Mouse (Mus musculus) olfactory bulb, adult 2 months (tissue): ENCODE results near the gene Rnpepl1. TPM values are rescaled to one million over a fixed set of nuclear protein-coding genes. Genes with fewer than 3 reads are reported as not detected.
"Not testable (repeated sequence)": the region's sequence is repeated elsewhere in the genome, so short reads cannot be mapped to it uniquely, and the experiment has no call there.

Source experiments
- H3K27ac ChIP-seq: fragments of 200-500 bp; 2 replicates; pipeline ENCODE4 v1.5.1; 2012; ENCODE audit warnings: low read depth, low read length; ENCODE audit not compliant: insufficient read depth
- H3K4me1 ChIP-seq: fragments of 200-500 bp; 2 replicates; pipeline ENCODE4 v1.6.1; 2012; ENCODE audit warnings: low read length; ENCODE audit not compliant: control insufficient read depth, insufficient read depth
- H3K4me3 ChIP-seq: fragments of 200-500 bp; 2 replicates; pipeline ENCODE4 v1.5.1; 2012; ENCODE audit warnings: mild to moderate bottlenecking, low read depth, low read length, moderate library complexity; ENCODE audit not compliant: insufficient read depth
- CTCF ChIP-seq: fragments of 200-500 bp; IDR thresholded peaks from 2 replicates; pipeline ENCODE4 v1.5.1; 2012; ENCODE audit warnings: low read depth, mild to moderate bottlenecking, low read length, moderate library complexity; ENCODE audit not compliant: insufficient read depth
- POLR2A ChIP-seq: fragments of 200-500 bp; IDR thresholded peaks from 2 replicates; pipeline ENCODE4 v1.6.1; 2012; ENCODE audit warnings: mild to moderate bottlenecking, low read depth, low read length, moderate library complexity; ENCODE audit not compliant: insufficient read depth
- WGBS: fragments of 180-500 bp; shearing (Covaris S2); methylation state at CpG from one replicate; pipeline ENCODE4 v1.1.7; 2018; 5-methylcytosine and 5-hydroxymethylcytosine counted together
- polyA plus RNA-seq: library from polyadenylated mRNA; stranded (reverse); fragments of >200 nt; gene quantifications from 2 replicates; pipeline ENCODE4 v1.2.4, GENCODE M21; 2012; ENCODE audit warnings: low replicate concordance; ENCODE audit not compliant: missing spikeins, insufficient read depth, insufficient read length

Gene Rnpepl1
- polyA plus RNA-seq, 1 experiment: not detected

GRCm38 (mm10) chr1:92947966-92948365, 37.4 kb downstream of the Rnpepl1 start:
- Histone ChIP-seq H3K27ac (no peak overlapping the region), H3K4me1 (no peaks in the 10 kb centered on the region), H3K4me3 (no peak overlapping the region)
- 95% methylated on average over 3 of the region's 3 CpGs for WGBS
- TF ChIP-seq CTCF: no peak
- no peak for TF ChIP-seq POLR2A

- 57% methylated on average over 6 of the region's 6 CpGs for WGBS
- Histone ChIP-seq H3K4me1 (no peaks in the 10 kb centered on the region), H3K4me3 (no peak overlapping the region), H3K27ac (no peak overlapping the region)
- TF ChIP-seq CTCF (no peak), POLR2A (no peak)
These were observed 38.8 kb downstream of the Rnpepl1 start for GRCm38 (mm10) chr1:92949426-92949825.

DNA sequence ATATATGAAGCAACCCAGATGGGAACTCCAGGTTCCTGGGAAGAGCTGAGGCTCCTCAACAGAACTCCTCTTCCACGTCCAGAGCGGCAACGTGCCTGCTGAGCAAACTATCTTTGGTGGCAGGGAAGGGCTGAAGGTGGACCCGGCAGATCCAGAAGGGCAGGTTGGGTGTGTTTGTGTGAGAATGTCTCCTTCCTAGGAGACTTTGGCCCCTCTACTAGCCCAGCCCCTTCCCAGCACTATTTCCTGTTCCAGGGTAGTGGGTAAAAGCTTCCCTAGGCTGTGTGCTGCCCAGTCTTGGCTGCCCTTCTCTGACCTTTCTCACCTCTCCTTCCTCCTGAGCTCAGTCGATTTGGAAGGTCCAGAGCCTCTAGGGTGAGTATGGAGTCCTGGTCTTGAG, 40.0 kb downstream of the Rnpepl1 start, which contains the start of gene Gpr35:
Gene Gpr35, plus strand, starts transcription at position 259 of the 400 bp plus-strand sequence.
- 79% methylated on average over 5 of the region's 5 CpGs for WGBS
- no peak for TF ChIP-seq POLR2A
- no peak for TF ChIP-seq CTCF
- no peaks in the 10 kb centered on the region for H3K4me1 ChIP-seq
- no peak within 1 kb of the TSS for H3K27ac ChIP-seq
- H3K4me3 ChIP-seq: no peak within 1 kb of the TSS

- 63% methylated on average over 2 of the region's 2 CpGs for WGBS
These were observed 43.1 kb downstream of the Rnpepl1 start for GRCm38 (mm10) chr1:92953641-92954040.

GRCm38 (mm10) chr1:92956571-92957335, 46.2 kb downstream of the Rnpepl1 start:
- H3K4me3 ChIP-seq, H3K27ac ChIP-seq, H3K4me1 ChIP-seq: not testable (repeated sequence)
- 8% methylated on average over 11 of the region's 11 CpGs for WGBS
- peak; percentile 21; the same call in 1 of the 2 replicates for TF ChIP-seq CTCF

More at GRCm38 (mm10) chr1:92953641-92954040, 43.1 kb downstream of the Rnpepl1 start:
- TF ChIP-seq POLR2A (no peak), CTCF (no peak)
- Histone ChIP-seq H3K4me1 (0 out of 2 replicates have a peak, but pooled peaks cover 2% of the 10 kb centered on the region), H3K4me3 (no peak overlapping the region), H3K27ac (no peak overlapping the region)

GRCm38 (mm10) chr1:92958999-92959398, 48.4 kb downstream of the Rnpepl1 start:
- TF ChIP-seq POLR2A (no peak), CTCF (no peak)
- WGBS: 79% methylated on average over 1 of the region's 1 CpGs
- H3K4me1 ChIP-seq: 0 out of 2 replicates have a peak, but pooled peaks cover 2% of the 10 kb centered on the region
- no peak overlapping the region for H3K4me3 ChIP-seq
- H3K27ac ChIP-seq: no peak overlapping the region

DNA sequence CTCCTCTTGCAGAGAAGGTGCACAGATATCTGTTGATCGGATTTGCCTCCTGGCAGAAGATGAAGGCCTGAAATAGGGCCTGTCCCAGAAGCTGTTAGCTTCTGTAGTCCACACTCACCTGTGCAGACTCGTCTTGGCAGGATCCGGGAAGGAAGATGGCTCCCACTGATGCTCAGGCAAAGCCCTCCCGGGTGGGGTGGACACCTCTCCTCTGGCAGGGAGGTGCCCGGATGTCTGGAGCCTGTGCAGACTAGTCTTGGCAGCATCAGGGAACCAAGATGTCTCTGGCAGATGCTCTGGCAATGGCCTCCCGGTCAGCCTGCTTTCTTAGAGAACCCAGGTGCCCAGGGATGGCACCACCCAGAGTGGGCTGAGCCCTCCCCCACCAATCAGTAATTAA, 60.2 kb downstream of the Rnpepl1 start:
- H3K4me1 ChIP-seq, H3K4me3 ChIP-seq, H3K27ac ChIP-seq: not testable (repeated sequence)
- WGBS: 83% methylated on average over 6 of the region's 6 CpGs

GRCm38 (mm10) chr1:92971879-92972795, 61.6 kb downstream of the Rnpepl1 start:
- WGBS: 94% methylated on average over 7 of the region's 7 CpGs
- Histone ChIP-seq H3K4me3 (no peak overlapping the region), H3K4me1 (peaks cover 10% of the 10 kb centered on the region), H3K27ac (no peak overlapping the region)
- TF ChIP-seq POLR2A (no peak), CTCF (no peak)

- peaks cover 10% of the 10 kb centered on the region for H3K4me1 ChIP-seq
- H3K27ac ChIP-seq: no peak overlapping the region
- no peak overlapping the region for H3K4me3 ChIP-seq
- TF ChIP-seq CTCF: no peak
- no peak for TF ChIP-seq POLR2A
- WGBS: 40% methylated on average over 1 of the region's 1 CpGs
These were observed 62.3 kb downstream of the Rnpepl1 start for GRCm38 (mm10) chr1:92972854-92973253.

Other genes starting within 250 kb of the Rnpepl1 start
- not detected in 2 replicates for gene Gpc1, start 79.1 kb upstream of the Rnpepl1 start, polyA plus RNA-seq
- not detected in 2 replicates for gene Ankmy1, start 7.9 kb upstream of the Rnpepl1 start, polyA plus RNA-seq
- gene Dusp28, start 3.8 kb upstream of the Rnpepl1 start, polyA plus RNA-seq: not detected in 2 replicates
- not detected in 2 replicates for gene Capn10, start 23.6 kb downstream of the Rnpepl1 start, polyA plus RNA-seq
- not detected in 2 replicates for gene Gpr35, start 40.1 kb downstream of the Rnpepl1 start, polyA plus RNA-seq
- gene Aqp12, start 95.6 kb downstream of the Rnpepl1 start, polyA plus RNA-seq: not detected in 2 replicates
- 456 and 729 TPM in 2 replicates for gene Kif1a, start 191.2 kb downstream of the Rnpepl1 start, polyA plus RNA-seq
- not detected in 2 replicates for gene Agxt, start 224.5 kb downstream of the Rnpepl1 start, polyA plus RNA-seq